Mouse (Mus musculus): Measurements from ENCODE around the gene Dnaic1.

DNA sequence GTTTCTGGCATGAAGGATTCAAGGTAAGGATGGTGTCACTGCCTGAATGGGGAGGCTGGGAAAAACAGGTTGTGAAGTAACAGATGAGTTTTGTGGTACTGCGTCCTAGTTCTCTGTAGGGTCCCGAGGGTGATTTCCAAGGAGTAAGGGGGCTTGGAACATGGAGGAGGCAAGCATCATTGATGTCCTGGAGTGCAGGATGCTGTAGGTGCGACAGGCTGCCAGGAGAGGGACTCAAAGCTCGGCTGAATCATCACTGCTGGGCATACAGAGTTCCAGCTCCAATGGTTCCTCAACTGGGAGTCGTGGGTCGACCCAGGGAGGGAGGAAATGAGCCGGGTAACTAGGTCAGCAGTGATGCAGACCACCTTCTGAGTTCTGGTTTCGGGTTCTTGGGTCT lies 65.6 kb downstream of the Dnaic1 start:
- no peak for TF ChIP-seq GATA1 (IDR thresholded peaks at IDR 0.05; ENCODE audit: borderline replicate concordance, low read length)
- no peak for TF ChIP-seq CTCF (IDR thresholded peaks at IDR 0.05; ENCODE audit: low read depth, low read length)
- no peak for TF ChIP-seq TAL1 (conservative IDR thresholded peaks at IDR 0.05; ENCODE audit: low read depth, low read length)

Data from G1E (cell line).